Mouse (Mus musculus) MEL (cell line): ENCODE results near the gene Prmt1.

ENCODE experiments used
- E2F4 ChIP-seq: IDR thresholded peaks from 2 replicates; pipeline ENCODE4 v1.6.1; 2011; ENCODE audit warnings: low read depth, low read length, improper control_type of control experiment, borderline replicate concordance
- KAT2A ChIP-seq: conservative IDR thresholded peaks from 2 replicates; pipeline ENCODE4 v1.6.1; 2012; ENCODE audit warnings: low read depth, low read length, improper control_type of control experiment, inconsistent platforms
- MXI1 ChIP-seq: IDR thresholded peaks from 2 replicates; pipeline ENCODE4 v1.6.1; 2011; ENCODE audit warnings: mild to moderate bottlenecking, low read depth, low read length, improper control_type of control experiment
- NRF1 ChIP-seq: IDR thresholded peaks from 2 replicates; pipeline ENCODE4 v1.6.1; 2014; ENCODE audit warnings: low read depth, mild to moderate bottlenecking, inconsistent platforms, low read length, improper control_type of control experiment, moderate library complexity; ENCODE audit not compliant: poor library complexity, insufficient read depth, severe bottlenecking
- POLR2AphosphoS5 ChIP-seq: IDR thresholded peaks from 2 replicates; pipeline ENCODE4 v1.6.1; 2012; ENCODE audit warnings: low read depth, borderline replicate concordance, mild to moderate bottlenecking, inconsistent platforms, low read length, moderate library complexity, mixed read lengths
- ZC3H11A ChIP-seq: IDR thresholded peaks from 2 replicates; pipeline ENCODE4 v1.6.1; 2012; ENCODE audit warnings: low read depth, mild to moderate bottlenecking, inconsistent platforms, low read length, improper control_type of control experiment
- ZKSCAN1 ChIP-seq: IDR thresholded peaks from 2 replicates; pipeline ENCODE4 v1.6.1; 2012; ENCODE audit warnings: low read depth, mild to moderate bottlenecking, inconsistent platforms, low read length, improper control_type of control experiment, moderate library complexity

DNA sequence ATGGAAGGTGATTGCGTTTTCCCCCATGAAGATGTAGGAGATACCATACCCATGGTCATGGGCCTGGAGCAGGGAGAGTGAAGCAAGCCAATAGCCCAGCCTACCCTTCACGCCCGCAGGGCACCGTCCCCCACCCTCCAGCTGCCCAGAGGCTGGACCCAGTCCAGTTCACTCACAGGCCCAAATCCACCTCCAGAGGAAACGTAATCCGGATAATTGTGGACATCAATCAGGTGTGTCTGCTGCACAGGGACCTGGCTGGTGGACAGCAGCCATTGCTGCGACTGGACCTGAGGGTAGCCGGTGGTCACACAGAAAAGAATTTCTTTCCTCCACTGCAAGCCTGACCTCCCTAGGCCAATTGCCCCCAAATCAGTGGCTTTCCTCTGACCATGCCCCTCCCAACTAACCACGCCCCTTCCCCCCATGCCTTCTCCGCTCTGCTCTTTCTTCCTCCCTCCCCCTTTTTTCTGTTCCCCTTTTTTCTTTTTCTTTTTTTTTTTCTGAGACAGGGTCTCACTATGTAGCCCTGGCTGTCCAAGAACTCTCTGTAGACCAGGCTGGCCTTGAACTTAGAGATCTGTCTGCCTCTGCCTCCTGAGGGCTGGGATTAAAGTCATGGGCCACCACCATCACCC is 26.4 kb downstream of the Prmt1 start:
- TF ChIP-seq ZKSCAN1 (no peak), MXI1 (no peak), NRF1 (no peak), E2F4 (no peak), KAT2A (no peak), ZC3H11A (no peak), POLR2AphosphoS5 (no peak)
